Mouse (Mus musculus) embryonic facial prominence, embryonic 14.5 days (tissue): ENCODE results near the gene Shoc2. TPM values are rescaled to one million over a fixed set of nuclear protein-coding genes. Genes with fewer than 3 reads are reported as not detected.

ENCODE experiments used
- ATAC-seq: fragments of 200-750 bp; cut with Nextera tagmentation; 2 replicates; pipeline ENCODE4 v1.8.0; 2017; ENCODE audit warnings: low read depth, moderate number of reproducible peaks, moderate TSS enrichment
- DNase-seq: peaks from one replicate; pipeline ENCODE4 v3.0.0-alpha.2; 2015; ENCODE audit warnings: low spot score
- H3K27ac ChIP-seq: fragments of 300-500 bp; sonication (generic); replicated peaks from 2 replicates; pipeline ENCODE4 v1.5.1; 2014; ENCODE audit warnings: low read depth, mild to moderate bottlenecking, low read length, moderate library complexity
- H3K27me3 ChIP-seq: fragments of 300-500 bp; sonication (generic); replicated peaks from 2 replicates; pipeline ENCODE4 v1.6.1; 2014; ENCODE audit warnings: low read length; ENCODE audit not compliant: control insufficient read depth, insufficient read depth
- H3K36me3 ChIP-seq: fragments of 300-500 bp; sonication (generic); 2 replicates; pipeline ENCODE4 v1.6.1; 2014; ENCODE audit warnings: low read length, mixed read lengths; ENCODE audit not compliant: control insufficient read depth, insufficient read depth
- H3K4me1 ChIP-seq: fragments of 300-500 bp; sonication (generic); 2 replicates; pipeline ENCODE4 v1.6.1; 2014; ENCODE audit warnings: antibody characterized with exemption, low read length; ENCODE audit not compliant: control insufficient read depth, insufficient read depth
- H3K4me2 ChIP-seq: fragments of 300-500 bp; sonication (generic); 2 replicates; pipeline ENCODE4 v1.6.1; 2014; ENCODE audit warnings: low read depth, mild to moderate bottlenecking, low read length, moderate library complexity, mixed read lengths
- H3K4me3 ChIP-seq: fragments of 300-500 bp; sonication (generic); 2 replicates; pipeline ENCODE4 v1.5.1; 2014; ENCODE audit warnings: low read depth, mild to moderate bottlenecking, low read length
- H3K9ac ChIP-seq: fragments of 300-500 bp; sonication (generic); 2 replicates; pipeline ENCODE4 v1.6.1; 2014; ENCODE audit warnings: low read depth, mild to moderate bottlenecking, low read length, moderate library complexity, mixed read lengths
- H3K9me3 ChIP-seq: fragments of 300-500 bp; sonication (generic); 2 replicates; pipeline ENCODE4 v1.6.1; 2016; ENCODE audit warnings: low read length; ENCODE audit not compliant: control insufficient read depth
- WGBS: fragments of 180-500 bp; shearing (Covaris S2); extraction: QIAGEN DNeasy Blood & Tissue Kit; methylation state at CpG from one replicate; pipeline ENCODE4 v1.1.7; 2014; 5-methylcytosine and 5-hydroxymethylcytosine counted together
- polyA plus RNA-seq: library from polyadenylated mRNA; unstranded; fragments of >200 nt; fragmentation: Nextera tagmentation; extraction: Ambion mirVana; gene quantifications from 2 replicates; pipeline ENCODE4 v1.2.1, GENCODE M21; 2014

The Shoc2 gene
- 48.1 and 50.5 TPM in 2 replicates for polyA plus RNA-seq

DNA sequence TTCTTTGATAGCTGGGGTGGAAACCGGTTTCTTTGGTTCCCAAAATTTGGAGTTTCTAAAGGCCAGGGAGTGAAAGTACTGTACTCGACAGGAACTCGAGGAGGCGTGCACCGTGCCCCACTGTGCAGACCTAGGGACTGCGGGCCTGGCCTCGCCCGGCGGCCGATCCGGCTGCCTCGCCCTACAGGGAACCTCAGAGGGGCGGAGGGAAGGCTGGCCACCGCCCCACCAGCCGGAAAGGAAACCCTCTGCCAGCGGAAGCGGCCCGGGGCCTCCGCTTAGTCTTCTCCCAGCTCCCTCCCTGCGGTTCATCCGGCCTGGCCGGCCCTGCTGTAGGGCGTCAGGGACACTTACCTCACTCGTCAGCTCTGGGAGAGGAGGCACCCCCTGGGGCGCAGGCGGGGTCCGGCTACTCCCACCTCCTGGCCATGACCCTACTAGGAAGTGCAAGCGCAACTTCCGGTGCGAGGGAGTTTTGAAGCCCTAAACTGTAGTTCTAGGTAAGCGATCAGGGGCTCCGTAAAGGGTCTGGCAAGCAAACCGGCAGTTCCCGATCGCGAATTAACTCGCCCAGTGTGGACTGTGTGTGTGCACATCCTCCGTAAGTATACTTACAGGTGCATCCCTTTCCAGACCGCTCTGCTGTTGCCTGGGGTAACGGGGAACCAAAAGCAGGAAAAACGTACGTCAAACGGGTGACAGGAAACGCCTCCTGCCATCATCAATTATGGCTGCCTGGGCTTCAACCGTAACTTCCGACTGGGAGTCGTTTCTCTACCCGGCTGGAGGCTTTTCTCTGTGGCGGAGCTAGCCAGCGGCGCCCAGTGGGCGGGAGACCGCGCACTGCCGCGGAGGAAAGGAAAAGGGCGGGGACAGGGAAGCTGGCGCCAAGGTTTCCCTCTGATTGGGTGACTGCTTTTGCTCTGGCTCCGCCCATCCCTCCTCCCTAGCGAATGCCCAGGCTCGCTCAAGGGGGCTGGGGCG, at the start of gene Shoc2, which contains the start of gene Bbip1:
Shoc2 (plus strand) TSS at position 505 of the 984 bp plus-strand sequence.
Bbip1 (minus strand) TSS at position 826 of the 984 bp plus-strand sequence.
- Histone ChIP-seq H3K4me1 (peaks cover 13% of the 10 kb centered on the region), H3K9me3 (no peaks in the 10 kb centered on the region), H3K27ac (peak within 1 kb of the TSS; percentile 99), H3K4me2 (peak within 1 kb of the TSS; percentile 73), H3K9ac (peak within 1 kb of the TSS; percentile 98), H3K4me3 (peak within 1 kb of the TSS; percentile 92), H3K36me3 (0 out of 2 replicates have a peak, but pooled peaks cover 3% of the 10 kb centered on the region), H3K27me3 (no peaks in the 10 kb centered on the region)
- DNase-seq (peak; percentile 100), ATAC-seq (peak; percentile 94)
- under 1% methylated on average over 51 of the region's 62 CpGs for WGBS

- Histone ChIP-seq H3K36me3 (no peaks in the 10 kb centered on the region), H3K27me3 (no peaks in the 10 kb centered on the region), H3K9ac (no peak overlapping the region), H3K4me2 (no peak overlapping the region), H3K4me1 (peaks cover 48% of the 10 kb centered on the region), H3K4me3 (no peak overlapping the region), H3K9me3 (no peaks in the 10 kb centered on the region), H3K27ac (peak overlapping the region; percentile 88)
- WGBS, result 65% methylated on average over 12 of the region's 12 CpGs
- peak; percentile 68 for DNase-seq
- peak; percentile 58; the same call in 1 of the 2 replicates for ATAC-seq
These were observed 49.5 kb upstream of the Shoc2 start for GRCm38 (mm10) chr19:53894538-53895121.

DNA sequence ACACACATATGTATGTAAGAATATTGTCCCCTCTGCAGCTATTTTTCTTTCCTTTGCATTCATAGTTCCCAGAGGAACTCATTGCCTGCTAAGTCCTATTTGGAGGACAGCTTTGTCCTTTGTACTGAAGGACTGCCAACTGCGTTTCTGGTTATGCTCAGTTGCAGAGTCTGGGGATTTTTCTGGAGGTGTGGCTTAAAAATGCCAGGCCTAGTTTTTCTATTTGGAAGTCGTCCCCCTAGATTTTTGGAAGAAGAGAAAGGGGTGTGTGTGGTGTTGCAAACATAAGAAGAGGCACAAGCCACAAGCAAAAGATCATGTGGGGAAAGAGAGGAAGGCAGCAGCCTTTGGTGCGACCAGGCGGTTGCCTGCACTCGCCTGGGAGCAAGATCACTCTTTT, 46.1 kb upstream of the Shoc2 start:
- no peaks in the 10 kb centered on the region for H3K9me3 ChIP-seq
- DNase-seq (peak; percentile 51), ATAC-seq (no peak)
- WGBS, result 62% methylated on average over 5 of the region's 5 CpGs
- H3K4me3 ChIP-seq, result no peak overlapping the region
- no peaks in the 10 kb centered on the region for H3K27me3 ChIP-seq
- H3K4me1 ChIP-seq, result peaks cover 42% of the 10 kb centered on the region
- H3K9ac ChIP-seq, result no peak overlapping the region
- no peaks in the 10 kb centered on the region for H3K36me3 ChIP-seq
- H3K27ac ChIP-seq, result peak overlapping the region; percentile 61
- H3K4me2 ChIP-seq, result no peak overlapping the region

GRCm38 (mm10) chr19:53898498-53898897, 45.6 kb upstream of the Shoc2 start:
- no peak overlapping the region for H3K4me3 ChIP-seq
- H3K9me3 ChIP-seq, result no peaks in the 10 kb centered on the region
- peak overlapping the region; percentile 61 for H3K27ac ChIP-seq
- WGBS, result 70% methylated on average over 4 of the region's 4 CpGs
- DNase-seq (no peak), ATAC-seq (no peak)
- no peak overlapping the region for H3K9ac ChIP-seq
- H3K27me3 ChIP-seq, result no peaks in the 10 kb centered on the region
- no peaks in the 10 kb centered on the region for H3K36me3 ChIP-seq
- H3K4me1 ChIP-seq, result peaks cover 38% of the 10 kb centered on the region
- H3K4me2 ChIP-seq, result no peak overlapping the region

GRCm38 (mm10) chr19:53898970-53899900, 44.9 kb upstream of the Shoc2 start:
- no peak overlapping the region for H3K4me3 ChIP-seq
- DNase-seq, result no peak
- H3K4me1 ChIP-seq, result peaks cover 30% of the 10 kb centered on the region
- H3K27me3 ChIP-seq, result no peaks in the 10 kb centered on the region
- H3K27ac ChIP-seq, result no peak overlapping the region
- H3K36me3 ChIP-seq, result no peaks in the 10 kb centered on the region
- no peak for ATAC-seq
- 79% methylated on average over 25 of the region's 25 CpGs for WGBS
- no peak overlapping the region for H3K9ac ChIP-seq
- no peaks in the 10 kb centered on the region for H3K9me3 ChIP-seq
- H3K4me2 ChIP-seq, result no peak overlapping the region

- no peaks in the 10 kb centered on the region for H3K27me3 ChIP-seq
- no peak overlapping the region for H3K27ac ChIP-seq
- no peak overlapping the region for H3K9ac ChIP-seq
- WGBS, result 75% methylated on average over 14 of the region's 14 CpGs
- H3K4me1 ChIP-seq, result peaks cover 26% of the 10 kb centered on the region
- H3K4me2 ChIP-seq, result no peak overlapping the region
- no peaks in the 10 kb centered on the region for H3K9me3 ChIP-seq
- no peaks in the 10 kb centered on the region for H3K36me3 ChIP-seq
- no peak overlapping the region for H3K4me3 ChIP-seq
- DNase-seq (no peak), ATAC-seq (no peak)
These were observed 44.0 kb upstream of the Shoc2 start for GRCm38 (mm10) chr19:53899941-53900610.

GRCm38 (mm10) chr19:53901931-53902738, 42.0 kb upstream of the Shoc2 start:
- H3K4me2 ChIP-seq, result peak overlapping the region; percentile 71
- H3K27ac ChIP-seq, result peak overlapping the region; percentile 96
- ATAC-seq (no peak), DNase-seq (no peak)
- H3K9me3 ChIP-seq, result no peaks in the 10 kb centered on the region
- no peaks in the 10 kb centered on the region for H3K36me3 ChIP-seq
- H3K27me3 ChIP-seq, result no peaks in the 10 kb centered on the region
- peak overlapping the region; percentile 96 for H3K9ac ChIP-seq
- H3K4me1 ChIP-seq, result peaks cover 37% of the 10 kb centered on the region
- 54% methylated on average over 15 of the region's 15 CpGs for WGBS
- peak overlapping the region; percentile 96 for H3K4me3 ChIP-seq
